Mouse (Mus musculus) forebrain, embryonic 11.5 days (tissue): ENCODE results near the gene Rimklb. TPM values are rescaled to one million over a fixed set of nuclear protein-coding genes. Genes with fewer than 3 reads are reported as not detected.
"Not testable (repeated sequence)": the region's sequence is repeated elsewhere in the genome, so short reads cannot be mapped to it uniquely, and the experiment has no call there.

Experiments
- ATAC-seq: fragments of 200-750 bp; cut with Nextera tagmentation; replicated peaks from 2 replicates; pipeline ENCODE4 v1.8.0; 2017; ENCODE audit warnings: moderate TSS enrichment; ENCODE audit not compliant: low FRiP score
- DNase-seq: peaks from one replicate; pipeline ENCODE4 v3.0.0-alpha.2; 2017; ENCODE audit warnings: low spot score
- H3K27ac ChIP-seq: fragments of 300-500 bp; sonication (generic); 2 replicates; pipeline ENCODE4 v1.5.1; 2014; ENCODE audit warnings: low read depth, low read length
- H3K27me3 ChIP-seq: fragments of 300-500 bp; sonication (generic); 2 replicates; pipeline ENCODE4 v1.6.1; 2014; ENCODE audit warnings: mild to moderate bottlenecking, low read length, mixed read lengths; ENCODE audit not compliant: control insufficient read depth, insufficient read depth
- H3K36me3 ChIP-seq: fragments of 300-500 bp; sonication (generic); 2 replicates; pipeline ENCODE4 v1.6.1; 2014; ENCODE audit warnings: mild to moderate bottlenecking, low read length, moderate library complexity, mixed read lengths; ENCODE audit not compliant: control insufficient read depth, insufficient read depth
- H3K4me1 ChIP-seq: fragments of 300-500 bp; sonication (generic); replicated peaks from 2 replicates; pipeline ENCODE4 v1.6.1; 2014; ENCODE audit warnings: low read length, mixed read lengths; ENCODE audit not compliant: control insufficient read depth, insufficient read depth
- H3K4me2 ChIP-seq: fragments of 300-500 bp; sonication (generic); 2 replicates; pipeline ENCODE4 v1.6.1; 2014; ENCODE audit warnings: low read depth, mild to moderate bottlenecking, low read length, moderate library complexity, mixed read lengths; ENCODE audit not compliant: severe bottlenecking
- H3K4me3 ChIP-seq: fragments of 300-500 bp; sonication (generic); 2 replicates; pipeline ENCODE4 v1.5.1; 2014; ENCODE audit warnings: low read depth, low read length
- H3K9ac ChIP-seq: fragments of 300-500 bp; sonication (generic); 2 replicates; pipeline ENCODE4 v1.6.1; 2014; ENCODE audit warnings: low read length
- H3K9me3 ChIP-seq: fragments of 300-500 bp; sonication (generic); 2 replicates; pipeline ENCODE4 v1.6.1; 2016; ENCODE audit warnings: low read length, mixed read lengths; ENCODE audit not compliant: control insufficient read depth
- whole genome bisulfite sequencing: fragments of 180-500 bp; shearing (Covaris S2); extraction: QIAGEN DNeasy Blood & Tissue Kit; methylation state at CpG from one replicate; pipeline ENCODE4 v1.1.7; 2014; 5-methylcytosine and 5-hydroxymethylcytosine counted together
- polyA plus RNA-seq: library from polyadenylated mRNA; unstranded; fragments of >200 nt; fragmentation: Nextera tagmentation; extraction: Ambion mirVana; gene quantifications from 2 replicates; pipeline ENCODE4 v1.2.1, GENCODE M21; 2014

The Rimklb gene
- polyA plus RNA-seq, 1 experiment from 2014 or later: 62.9 TPM

- Histone ChIP-seq H3K4me3 (peak overlapping the region; percentile 33), H3K27me3 (no peaks in the 10 kb centered on the region), H3K9me3 (no peaks in the 10 kb centered on the region), H3K4me2 (peak overlapping the region; percentile 63), H3K4me1 (peaks cover 12% of the 10 kb centered on the region), H3K36me3 (no peaks in the 10 kb centered on the region), H3K9ac (peak overlapping the region; percentile 66), H3K27ac (peak overlapping the region; percentile 84)
- WGBS: under 1% methylated on average over 16 of the region's 16 CpGs
- DNase-seq (peak; percentile 94), ATAC-seq (peak; percentile 85)
These were observed 7.0 kb downstream of the Rimklb start for GRCm38 (mm10) chr6:122491557-122491956.

GRCm38 (mm10) chr6:122490929-122491512 is 7.5 kb downstream of the Rimklb start:
- peak; percentile 59 for DNase-seq
- H3K36me3 ChIP-seq: no peaks in the 10 kb centered on the region
- H3K4me1 ChIP-seq: peaks cover 12% of the 10 kb centered on the region
- no peaks in the 10 kb centered on the region for H3K9me3 ChIP-seq
- H3K9ac ChIP-seq: peak overlapping the region; percentile 66
- ATAC-seq: no peak
- no peaks in the 10 kb centered on the region for H3K27me3 ChIP-seq
- peak overlapping the region; percentile 33 for H3K4me3 ChIP-seq
- H3K4me2 ChIP-seq: peak overlapping the region; percentile 63
- WGBS: 23% methylated on average over 15 of the region's 15 CpGs
- peak overlapping the region; percentile 84 for H3K27ac ChIP-seq

GRCm38 (mm10) chr6:122486297-122487117 is 12.1 kb downstream of the Rimklb start:
- WGBS: under 1% methylated on average over 51 of the region's 111 CpGs
- Histone ChIP-seq H3K27ac (peak overlapping the region; percentile 93), H3K9ac (peak overlapping the region; percentile 86)

GRCm38 (mm10) chr6:122485401-122486296 is 12.9 kb downstream of the Rimklb start:
- H3K27ac ChIP-seq: peak overlapping the region; percentile 93
- WGBS: 3% methylated on average over 53 of the region's 91 CpGs
- H3K36me3 ChIP-seq: no peaks in the 10 kb centered on the region
- ATAC-seq: peak; percentile 82
- peak overlapping the region; percentile 86 for H3K9ac ChIP-seq
- DNase-seq: peak; percentile 77
- peak overlapping the region; percentile 87 for H3K4me3 ChIP-seq
- H3K4me1 ChIP-seq: 0 out of 2 replicates have a peak, but pooled peaks cover 4% of the 10 kb centered on the region
- H3K4me2 ChIP-seq: peak overlapping the region; percentile 64
- no peaks in the 10 kb centered on the region for H3K9me3 ChIP-seq
- no peaks in the 10 kb centered on the region for H3K27me3 ChIP-seq

More at GRCm38 (mm10) chr6:122486297-122487117, 12.1 kb downstream of the Rimklb start:
- peak overlapping the region; percentile 87 for H3K4me3 ChIP-seq
- H3K4me1 ChIP-seq: peaks cover 9% of the 10 kb centered on the region; the same call in 1 of the 2 replicates
- DNase-seq (peak; percentile 94), ATAC-seq (peak; percentile 88)
- no peaks in the 10 kb centered on the region for H3K9me3 ChIP-seq
- no peaks in the 10 kb centered on the region for H3K36me3 ChIP-seq
- no peaks in the 10 kb centered on the region for H3K27me3 ChIP-seq
- peak overlapping the region; percentile 64 for H3K4me2 ChIP-seq

GRCm38 (mm10) chr6:122478062-122478461 is 20.5 kb downstream of the Rimklb start:
- no peak overlapping the region for H3K4me3 ChIP-seq
- H3K4me1 ChIP-seq: no peaks in the 10 kb centered on the region
- H3K9me3 ChIP-seq: no peaks in the 10 kb centered on the region
- no peaks in the 10 kb centered on the region for H3K36me3 ChIP-seq
- H3K4me2 ChIP-seq: no peak overlapping the region
- H3K27ac ChIP-seq: no peak overlapping the region
- H3K9ac ChIP-seq: no peak overlapping the region
- no peaks in the 10 kb centered on the region for H3K27me3 ChIP-seq
- WGBS: 87% methylated on average over 3 of the region's 3 CpGs
- no peak for DNase-seq
- no peak for ATAC-seq

GRCm38 (mm10) chr6:122471461-122471860 is 27.1 kb downstream of the Rimklb start:
- H3K4me3 ChIP-seq, H3K36me3 ChIP-seq, H3K4me1 ChIP-seq, H3K9ac ChIP-seq, H3K4me2 ChIP-seq, ATAC-seq, H3K27me3 ChIP-seq, H3K9me3 ChIP-seq, DNase-seq, H3K27ac ChIP-seq: not testable (repeated sequence)
- 93% methylated on average over 3 of the region's 3 CpGs for WGBS

- no peak overlapping the region for H3K4me2 ChIP-seq
- H3K27ac ChIP-seq: no peak overlapping the region
- no peak overlapping the region for H3K9ac ChIP-seq
- WGBS: 100% methylated on average over 2 of the region's 2 CpGs
- H3K4me3 ChIP-seq: no peak overlapping the region
- ATAC-seq (no peak), DNase-seq (no peak)
- H3K36me3 ChIP-seq: peaks cover 5% of the 10 kb centered on the region
- H3K27me3 ChIP-seq: no peaks in the 10 kb centered on the region
- no peaks in the 10 kb centered on the region for H3K9me3 ChIP-seq
- H3K4me1 ChIP-seq: no peaks in the 10 kb centered on the region
These were observed 28.3 kb downstream of the Rimklb start for GRCm38 (mm10) chr6:122470240-122470639.

GRCm38 (mm10) chr6:122469030-122469640 is 29.4 kb downstream of the Rimklb start:
- H3K36me3 ChIP-seq: peaks cover 7% of the 10 kb centered on the region
- no peaks in the 10 kb centered on the region for H3K4me1 ChIP-seq
- WGBS: 92% methylated on average over 15 of the region's 15 CpGs
- H3K4me3 ChIP-seq: no peak overlapping the region
- ATAC-seq: no peak
- H3K9me3 ChIP-seq: no peaks in the 10 kb centered on the region
- H3K4me2 ChIP-seq: no peak overlapping the region
- H3K27ac ChIP-seq: no peak overlapping the region
- no peaks in the 10 kb centered on the region for H3K27me3 ChIP-seq
- no peak overlapping the region for H3K9ac ChIP-seq
- DNase-seq: no peak
